Mouse (Mus musculus) cerebellum, adult 9-10 months (tissue): ENCODE measurements at regions not wholly inside any gene's neighbourhood (a gene's known extent, or its start where the extent isn't known, plus 50 kb on each side); places are given as distances from the start of the nearest gene placed in this dataset.

Source experiments
- DNase-seq: peaks from one replicate; pipeline ENCODE4 v3.0.0; 2022

- no peak for DNase-seq
These were observed 190.2 kb upstream of the Cdh20 start for GRCm38 (mm10) chr1:104578123-104578522.

GRCm38 (mm10) chr1:104584123-104584522 is 184.2 kb upstream of the Cdh20 start:
- DNase-seq: no peak

GRCm38 (mm10) chr1:104586985-104587384 is 181.3 kb upstream of the Cdh20 start:
- DNase-seq: no peak

GRCm38 (mm10) chr1:104605301-104605700 is 163.0 kb upstream of the Cdh20 start:
- DNase-seq: no peak

GRCm38 (mm10) chr1:104609409-104609808 is 158.9 kb upstream of the Cdh20 start:
- no peak for DNase-seq

- DNase-seq: no peak
These were observed 151.0 kb upstream of the Cdh20 start for GRCm38 (mm10) chr1:104617374-104617773.

GRCm38 (mm10) chr1:104619805-104620375 is 148.4 kb upstream of the Cdh20 start:
- DNase-seq: no peak

GRCm38 (mm10) chr1:104625528-104625927 is 142.8 kb upstream of the Cdh20 start:
- DNase-seq: no peak

GRCm38 (mm10) chr1:104652405-104652804 is 115.9 kb upstream of the Cdh20 start:
- peak; percentile 2 for DNase-seq
